Mouse (Mus musculus): Measurements from ENCODE around the gene Plbd1. TPM values are rescaled to one million over a fixed set of nuclear protein-coding genes. Genes with fewer than 3 reads are reported as not detected.

Plbd1 gene
- polyA plus RNA-seq, 1 experiment, result 70.1 TPM

DNA sequence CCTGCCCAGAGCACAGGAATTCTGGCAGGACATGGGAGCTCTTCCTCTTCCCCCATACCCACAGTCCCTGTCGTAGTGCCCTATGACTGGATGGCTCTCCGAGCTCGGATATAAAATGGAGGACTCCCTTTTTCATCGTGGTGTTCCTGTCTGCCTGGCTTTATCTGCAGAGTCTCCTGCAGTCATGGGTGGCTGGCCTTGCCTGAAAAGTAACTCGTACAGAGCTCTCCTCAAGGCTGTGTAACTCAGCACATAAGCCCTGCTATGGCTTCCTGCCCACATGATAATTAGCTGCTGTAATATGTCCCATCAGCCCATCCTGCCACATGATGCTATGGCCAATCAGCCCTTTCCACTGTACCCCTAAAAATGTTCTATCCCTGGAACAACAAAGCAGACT is 23.7 kb upstream of the Plbd1 start:
- peaks cover 13% of the 10 kb centered on the region for H3K4me1 ChIP-seq (ENCODE audit: control insufficient read depth, insufficient read depth, low read length)
- peak overlapping the region; percentile 5; the same call in 1 of the 2 replicates for H3K27ac ChIP-seq (ENCODE audit: control insufficient read depth, insufficient read depth, low read depth, low read length, poor library complexity)
- WGBS, result 71% methylated on average over 5 of the region's 5 CpGs
- no peak overlapping the region for H3K4me3 ChIP-seq (replicated peaks; ENCODE audit: control insufficient read depth, low read depth, low read length)
- TF ChIP-seq CTCF (IDR thresholded peaks at IDR 0.05; ENCODE audit: control insufficient read depth, insufficient read depth, low read length) (no peak), POLR2A (IDR thresholded peaks at IDR 0.05; ENCODE audit: borderline replicate concordance, control insufficient read depth, low read depth, low read length) (no peak)

GRCm38 (mm10) chr6:136683410-136684334 is 21.9 kb upstream of the Plbd1 start:
- peak overlapping the region; percentile 93 for H3K27ac ChIP-seq (ENCODE audit: control insufficient read depth, insufficient read depth, low read depth, low read length, poor library complexity)
- H3K4me3 ChIP-seq (replicated peaks; ENCODE audit: control insufficient read depth, low read depth, low read length), result no peak overlapping the region
- WGBS, result 6% methylated on average over 11 of the region's 11 CpGs
- TF ChIP-seq POLR2A (IDR thresholded peaks at IDR 0.05; ENCODE audit: borderline replicate concordance, control insufficient read depth, low read depth, low read length), result no peak
- TF ChIP-seq CTCF (IDR thresholded peaks at IDR 0.05; ENCODE audit: control insufficient read depth, insufficient read depth, low read length), result no peak
- peaks cover 13% of the 10 kb centered on the region; the same call in 1 of the 2 replicates for H3K4me1 ChIP-seq (ENCODE audit: control insufficient read depth, insufficient read depth, low read length)

DNA sequence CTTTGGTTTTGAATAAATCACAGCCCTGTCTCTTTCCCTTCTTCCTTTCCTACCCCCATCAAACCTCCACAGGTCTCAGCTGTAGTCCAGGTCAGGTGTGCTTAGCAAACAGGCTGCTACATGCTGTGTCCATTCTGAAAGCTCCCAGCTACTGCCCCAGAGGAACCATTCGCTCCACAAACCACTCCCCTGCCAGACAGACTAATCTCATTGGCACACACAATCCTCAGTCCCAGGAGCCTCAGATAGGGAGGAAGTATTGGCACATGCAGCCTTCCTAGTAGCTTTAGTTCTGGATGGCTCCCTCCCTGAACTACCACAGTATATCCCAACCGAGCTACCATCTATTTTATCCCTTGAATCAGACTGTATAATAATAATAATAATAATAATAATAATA is 17.7 kb upstream of the Plbd1 start:
- WGBS, result 46% methylated on average over 2 of the region's 2 CpGs
- no peak overlapping the region for H3K4me3 ChIP-seq (replicated peaks; ENCODE audit: control insufficient read depth, low read depth, low read length)
- TF ChIP-seq POLR2A (IDR thresholded peaks at IDR 0.05; ENCODE audit: borderline replicate concordance, control insufficient read depth, low read depth, low read length) (no peak), CTCF (IDR thresholded peaks at IDR 0.05; ENCODE audit: control insufficient read depth, insufficient read depth, low read length) (no peak)
- H3K4me1 ChIP-seq (ENCODE audit: control insufficient read depth, insufficient read depth, low read length), result peaks cover 7% of the 10 kb centered on the region; the same call in 1 of the 2 replicates
- H3K27ac ChIP-seq (ENCODE audit: control insufficient read depth, insufficient read depth, low read depth, low read length, poor library complexity), result no peak overlapping the region

- peak overlapping the region; percentile 46 for H3K27ac ChIP-seq (ENCODE audit: control insufficient read depth, insufficient read depth, low read depth, low read length, poor library complexity)
- peaks cover 5% of the 10 kb centered on the region; the same call in 1 of the 2 replicates for H3K4me1 ChIP-seq (ENCODE audit: control insufficient read depth, insufficient read depth, low read length)
- 47% methylated on average over 6 of the region's 6 CpGs for WGBS
- TF ChIP-seq POLR2A (IDR thresholded peaks at IDR 0.05; ENCODE audit: borderline replicate concordance, control insufficient read depth, low read depth, low read length), result no peak
- no peak for TF ChIP-seq CTCF (IDR thresholded peaks at IDR 0.05; ENCODE audit: control insufficient read depth, insufficient read depth, low read length)
- no peak overlapping the region for H3K4me3 ChIP-seq (replicated peaks; ENCODE audit: control insufficient read depth, low read depth, low read length)
These were observed 13.2 kb upstream of the Plbd1 start for GRCm38 (mm10) chr6:136674935-136675334.

DNA sequence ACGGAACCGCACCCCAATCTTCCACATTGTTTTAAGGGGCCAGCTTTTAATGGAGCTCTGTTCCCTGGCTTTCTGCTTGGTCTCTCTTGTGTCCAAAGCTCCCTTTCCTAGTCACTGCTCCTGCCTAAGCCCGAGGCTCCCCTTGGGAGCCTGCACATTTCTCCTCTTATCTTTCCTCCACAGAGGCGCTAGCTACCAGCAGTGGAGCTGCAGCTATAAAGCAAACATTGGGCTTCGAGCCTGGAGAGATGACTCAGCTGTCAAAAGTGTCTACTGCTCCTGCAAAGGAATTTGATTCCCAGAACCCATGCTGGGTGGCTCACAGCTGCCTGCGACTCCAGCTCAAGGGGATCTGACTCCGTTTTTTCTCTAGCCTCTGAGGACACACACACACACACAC is 10.7 kb upstream of the Plbd1 start:
- TF ChIP-seq CTCF (IDR thresholded peaks at IDR 0.05; ENCODE audit: control insufficient read depth, insufficient read depth, low read length) (no peak), POLR2A (IDR thresholded peaks at IDR 0.05; ENCODE audit: borderline replicate concordance, control insufficient read depth, low read depth, low read length) (no peak)
- H3K4me3 ChIP-seq (replicated peaks; ENCODE audit: control insufficient read depth, low read depth, low read length), result no peak overlapping the region
- 34% methylated on average over 7 of the region's 7 CpGs for WGBS
- peaks cover 3% of the 10 kb centered on the region; the same call in 1 of the 2 replicates for H3K4me1 ChIP-seq (ENCODE audit: control insufficient read depth, insufficient read depth, low read length)
- H3K27ac ChIP-seq (ENCODE audit: control insufficient read depth, insufficient read depth, low read depth, low read length, poor library complexity), result peak overlapping the region; percentile 32

DNA sequence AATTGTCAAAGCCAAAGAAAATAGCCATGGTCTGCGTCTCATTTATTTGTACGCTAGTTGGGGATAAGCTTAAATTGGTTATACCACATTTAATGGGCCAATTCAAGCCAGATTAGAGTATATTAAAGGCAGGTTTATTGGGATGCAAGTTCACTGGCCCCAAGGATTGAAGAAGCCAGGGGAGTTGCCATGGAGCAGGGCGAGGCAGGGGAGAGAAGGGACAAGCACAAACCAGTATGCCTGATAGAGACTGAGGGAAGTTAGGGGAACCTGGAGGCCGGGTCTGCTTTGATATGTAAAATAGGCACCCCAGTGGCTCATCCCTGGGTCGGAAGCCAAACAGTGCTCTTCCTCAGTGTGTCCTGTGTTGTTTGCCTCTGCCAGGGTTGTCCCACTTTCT is 7.5 kb upstream of the Plbd1 start:
- peaks cover 3% of the 10 kb centered on the region; the same call in 1 of the 2 replicates for H3K4me1 ChIP-seq (ENCODE audit: control insufficient read depth, insufficient read depth, low read length)
- TF ChIP-seq POLR2A (IDR thresholded peaks at IDR 0.05; ENCODE audit: borderline replicate concordance, control insufficient read depth, low read depth, low read length) (no peak), CTCF (IDR thresholded peaks at IDR 0.05; ENCODE audit: control insufficient read depth, insufficient read depth, low read length) (no peak)
- H3K4me3 ChIP-seq (replicated peaks; ENCODE audit: control insufficient read depth, low read depth, low read length), result no peak overlapping the region
- no peak overlapping the region for H3K27ac ChIP-seq (ENCODE audit: control insufficient read depth, insufficient read depth, low read depth, low read length, poor library complexity)
- 75% methylated on average over 5 of the region's 5 CpGs for WGBS

- WGBS, result 52% methylated on average over 14 of the region's 14 CpGs
These were observed 6.7 kb upstream of the Plbd1 start for GRCm38 (mm10) chr6:136668266-136668986.

DNA sequence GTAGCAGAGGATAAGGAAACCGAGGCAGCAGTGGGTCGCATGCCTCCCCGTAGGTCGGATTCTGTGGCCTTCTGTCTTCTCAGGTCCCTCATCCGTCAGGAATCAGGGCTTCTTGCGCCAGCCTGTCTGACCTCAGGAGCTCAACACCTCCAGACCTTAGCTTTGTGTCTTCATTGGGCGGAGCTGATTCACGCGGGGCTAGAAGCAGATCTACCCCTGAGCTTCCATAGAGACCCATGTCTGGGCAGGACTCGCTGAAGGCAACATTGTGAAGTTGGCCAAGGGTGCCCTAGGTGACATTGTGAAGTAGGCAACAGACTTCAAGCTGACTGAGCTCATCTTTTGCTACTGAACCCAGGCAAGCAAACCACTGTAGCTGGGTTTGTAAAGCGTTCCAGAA is 335 bp upstream of the Plbd1 start:
- no peak for TF ChIP-seq CTCF (IDR thresholded peaks at IDR 0.05; ENCODE audit: control insufficient read depth, insufficient read depth, low read length)
- no peak for TF ChIP-seq POLR2A (IDR thresholded peaks at IDR 0.05; ENCODE audit: borderline replicate concordance, control insufficient read depth, low read depth, low read length)
- 50% methylated on average over 11 of the region's 11 CpGs for WGBS
- H3K4me1 ChIP-seq (ENCODE audit: control insufficient read depth, insufficient read depth, low read length), result peaks cover 7% of the 10 kb centered on the region
- peak overlapping the region; percentile 94 for H3K27ac ChIP-seq (ENCODE audit: control insufficient read depth, insufficient read depth, low read depth, low read length, poor library complexity)
- H3K4me3 ChIP-seq (replicated peaks; ENCODE audit: control insufficient read depth, low read depth, low read length), result peak overlapping the region; percentile 77

More at GRCm38 (mm10) chr6:136668266-136668986, 6.7 kb upstream of the Plbd1 start:
- peaks cover 3% of the 10 kb centered on the region; the same call in 1 of the 2 replicates for H3K4me1 ChIP-seq (ENCODE audit: control insufficient read depth, insufficient read depth, low read length)
- TF ChIP-seq POLR2A (IDR thresholded peaks at IDR 0.05; ENCODE audit: borderline replicate concordance, control insufficient read depth, low read depth, low read length) (no peak), CTCF (IDR thresholded peaks at IDR 0.05; ENCODE audit: control insufficient read depth, insufficient read depth, low read length) (no peak)
- H3K4me3 ChIP-seq (replicated peaks; ENCODE audit: control insufficient read depth, low read depth, low read length), result no peak overlapping the region
- H3K27ac ChIP-seq (ENCODE audit: control insufficient read depth, insufficient read depth, low read depth, low read length, poor library complexity), result no peak overlapping the region
